Mouse (Mus musculus) embryonic facial prominence, embryonic 11.5 days (tissue): ENCODE results near the gene Pgd. TPM values are rescaled to one million over a fixed set of nuclear protein-coding genes. Genes with fewer than 3 reads are reported as not detected.
"Not testable (repeated sequence)": the region's sequence is repeated elsewhere in the genome, so short reads cannot be mapped to it uniquely, and the experiment has no call there.

Source experiments
- ATAC-seq: fragments of 200-750 bp; cut with Nextera tagmentation; replicated peaks from 2 replicates; pipeline ENCODE4 v1.8.0; 2017; ENCODE audit warnings: low read depth; ENCODE audit not compliant: insufficient number of reproducible peaks, low FRiP score, low TSS enrichment
- DNase-seq: peaks from one replicate; pipeline ENCODE4 v3.0.0-alpha.2; 2015; ENCODE audit warnings: low spot score
- H3K27ac ChIP-seq: fragments of 300-500 bp; sonication (generic); replicated peaks from 2 replicates; pipeline ENCODE4 v1.5.1; 2014; ENCODE audit warnings: mild to moderate bottlenecking, low read depth, low read length, control low read depth
- H3K27me3 ChIP-seq: fragments of 300-500 bp; sonication (generic); 2 replicates; pipeline ENCODE4 v1.6.1; 2014; ENCODE audit warnings: mild to moderate bottlenecking, low read length, moderate library complexity, mixed read lengths; ENCODE audit not compliant: control insufficient read depth, insufficient read depth
- H3K36me3 ChIP-seq: fragments of 300-500 bp; sonication (generic); replicated peaks from 2 replicates; pipeline ENCODE4 v1.6.1; 2014; ENCODE audit warnings: low read depth, mild to moderate bottlenecking, low read length, moderate library complexity, mixed read lengths; ENCODE audit not compliant: control insufficient read depth, insufficient read depth
- H3K4me1 ChIP-seq: fragments of 300-500 bp; sonication (generic); 2 replicates; pipeline ENCODE4 v1.6.1; 2014; ENCODE audit warnings: low read length, mixed read lengths; ENCODE audit not compliant: control insufficient read depth, insufficient read depth
- H3K4me2 ChIP-seq: fragments of 300-500 bp; sonication (generic); 2 replicates; pipeline ENCODE4 v1.6.1; 2014; ENCODE audit warnings: low read depth, mild to moderate bottlenecking, control low read depth, low read length, moderate library complexity
- H3K4me3 ChIP-seq: fragments of 300-500 bp; sonication (generic); 2 replicates; pipeline ENCODE4 v1.5.1; 2014; ENCODE audit warnings: low read depth, low read length, control low read depth
- H3K9ac ChIP-seq: fragments of 300-500 bp; sonication (generic); replicated peaks from 2 replicates; pipeline ENCODE4 v1.6.1; 2014; ENCODE audit warnings: mild to moderate bottlenecking, control low read depth, low read length
- H3K9me3 ChIP-seq: fragments of 300-500 bp; sonication (generic); replicated peaks from 2 replicates; pipeline ENCODE4 v1.6.1; 2016; ENCODE audit warnings: mild to moderate bottlenecking, low read length, inconsistent platforms, mixed read lengths; ENCODE audit not compliant: control insufficient read depth
- WGBS: fragments of 180-500 bp; shearing (Covaris S2); extraction: QIAGEN DNeasy Blood & Tissue Kit; methylation state at CpG from one replicate; pipeline ENCODE4 v1.1.7; 2014; 5-methylcytosine and 5-hydroxymethylcytosine counted together
- polyA plus RNA-seq: library from polyadenylated mRNA; unstranded; fragments of >200 nt; fragmentation: Nextera tagmentation; extraction: Ambion mirVana; gene quantifications from 2 replicates; pipeline ENCODE4 v1.2.1, GENCODE M21; 2014

The Pgd gene
- polyA plus RNA-seq, 1 experiment from 2014 or later = 44.5 TPM

DNA sequence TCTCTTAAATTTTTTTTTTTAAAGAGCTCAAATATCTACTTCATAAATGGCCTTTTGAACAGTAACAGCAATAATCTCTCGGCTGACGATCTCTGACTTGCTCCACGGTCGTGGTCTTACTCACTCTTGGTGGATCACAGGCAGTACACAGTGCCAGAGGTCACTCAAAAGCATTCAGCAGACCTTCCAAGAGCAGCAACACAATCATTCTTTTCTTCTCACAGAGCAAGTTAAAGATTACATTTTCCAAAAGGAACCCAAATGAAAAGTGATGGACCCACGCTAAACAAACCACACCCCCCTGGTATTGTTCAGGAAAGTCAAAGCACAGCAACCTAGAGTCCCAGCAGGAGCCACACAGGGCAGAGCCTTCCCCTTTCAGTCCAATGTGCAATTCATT, 10.5 kb upstream of the Pgd start:
- Histone ChIP-seq H3K36me3 (peaks cover 1% of the 10 kb centered on the region), H3K4me3 (no peak overlapping the region), H3K27ac (no peak overlapping the region), H3K4me2 (no peak overlapping the region), H3K9me3 (no peaks in the 10 kb centered on the region), H3K27me3 (no peaks in the 10 kb centered on the region), H3K9ac (no peak overlapping the region), H3K4me1 (no peaks in the 10 kb centered on the region)
- no peak for DNase-seq
- WGBS = 43% methylated on average over 5 of the region's 5 CpGs
- ATAC-seq = no peak

DNA sequence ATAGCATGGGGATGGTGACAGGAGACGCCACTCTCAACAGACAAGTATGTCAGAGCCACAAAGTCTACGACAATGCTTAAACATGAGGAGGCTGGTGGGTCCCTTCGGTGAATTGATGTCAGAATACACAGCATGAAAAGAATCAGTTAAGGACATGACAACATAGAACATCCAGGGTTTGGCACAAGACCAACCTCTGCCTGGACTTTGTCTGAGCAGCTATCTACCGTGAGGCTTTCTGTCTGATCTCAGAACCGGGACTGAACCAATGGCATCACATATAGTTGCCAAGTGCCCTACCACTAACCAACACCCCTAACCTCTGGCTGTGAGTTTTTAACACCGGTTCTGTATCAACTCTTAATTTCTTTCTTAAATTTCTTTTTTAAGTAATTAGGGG, 10.1 kb upstream of the Pgd start:
- whole genome bisulfite sequencing = 83% methylated on average over 6 of the region's 6 CpGs

DNA sequence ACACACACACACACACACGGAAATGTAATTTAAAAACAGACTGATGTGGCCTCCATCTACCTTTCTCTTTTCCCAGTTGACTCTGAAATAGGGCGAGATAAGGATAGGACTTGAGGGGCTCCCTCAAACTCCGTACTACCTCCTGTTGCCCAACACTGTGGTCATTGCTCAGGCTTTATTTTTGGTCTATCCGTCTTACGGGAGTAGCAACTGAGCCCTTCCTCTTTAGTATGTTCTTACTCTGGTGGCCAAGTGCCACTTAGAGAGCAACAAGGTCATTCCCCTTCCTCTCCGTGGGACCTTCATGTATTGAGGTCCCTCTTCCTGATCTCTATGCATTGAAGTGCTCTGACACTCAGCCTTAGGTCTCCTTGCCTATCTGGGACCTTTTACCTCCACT, 7.1 kb upstream of the Pgd start:
- no peak for DNase-seq
- Histone ChIP-seq H3K27ac (no peak overlapping the region), H3K36me3 (no peaks in the 10 kb centered on the region), H3K4me3 (no peak overlapping the region), H3K4me2 (no peak overlapping the region), H3K4me1 (no peaks in the 10 kb centered on the region), H3K9ac (no peak overlapping the region), H3K27me3 (no peaks in the 10 kb centered on the region), H3K9me3 (no peaks in the 10 kb centered on the region)
- ATAC-seq = no peak
- WGBS = 84% methylated on average over 6 of the region's 6 CpGs

More for the DNA sequence above, 10.1 kb upstream of the Pgd start:
- DNase-seq (no peak), ATAC-seq (no peak)
- no peaks in the 10 kb centered on the region for H3K4me1 ChIP-seq
- no peaks in the 10 kb centered on the region; the same call in 1 of the 2 replicates for H3K36me3 ChIP-seq
- no peak overlapping the region for H3K4me3 ChIP-seq
- no peaks in the 10 kb centered on the region for H3K9me3 ChIP-seq
- H3K9ac ChIP-seq = no peak overlapping the region
- no peaks in the 10 kb centered on the region for H3K27me3 ChIP-seq
- H3K4me2 ChIP-seq = no peak overlapping the region
- H3K27ac ChIP-seq = no peak overlapping the region

DNA sequence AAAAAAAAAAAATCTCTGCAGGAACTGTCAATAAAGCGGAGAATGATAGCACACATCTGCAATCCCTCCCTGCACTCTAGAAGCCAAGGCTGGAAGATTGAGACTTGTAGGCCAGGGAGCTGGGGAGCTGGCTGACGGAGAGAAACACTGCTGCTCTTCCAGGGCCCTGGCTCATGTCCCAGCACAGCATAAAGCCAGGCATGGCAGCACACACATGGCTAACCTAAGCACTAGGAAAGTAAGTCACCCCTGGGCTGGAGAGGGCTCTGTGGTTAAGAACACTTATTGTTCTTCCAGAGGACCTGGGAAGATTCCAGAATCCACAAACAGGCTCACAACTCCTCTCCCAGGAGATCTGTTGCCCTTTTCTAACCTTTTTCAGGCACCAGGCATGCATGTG, 6.1 kb upstream of the Pgd start:
- no peaks in the 10 kb centered on the region for H3K36me3 ChIP-seq
- no peak overlapping the region for H3K27ac ChIP-seq
- ATAC-seq = no peak

DNA sequence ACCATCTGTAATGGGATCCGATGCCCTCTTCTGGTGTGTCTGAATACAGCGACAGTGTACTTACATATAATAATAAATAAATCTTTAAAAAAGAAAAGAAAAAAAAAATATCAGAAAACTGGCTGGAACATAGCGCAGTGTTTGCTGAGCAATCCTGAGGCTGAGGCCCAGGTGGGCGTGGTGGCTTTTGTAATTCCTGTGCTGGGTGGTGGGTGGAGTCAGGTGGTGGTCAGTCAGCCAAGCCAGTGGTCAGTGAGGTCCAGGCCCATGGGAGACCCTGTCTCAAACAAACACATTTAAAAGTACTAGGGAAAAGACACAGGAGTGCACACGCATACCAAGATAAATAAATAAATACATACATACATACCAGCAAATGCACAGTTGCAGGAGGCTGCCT, 5.5 kb upstream of the Pgd start:
- Histone ChIP-seq H3K4me2 (no peak overlapping the region), H3K9ac (no peak overlapping the region), H3K36me3 (no peaks in the 10 kb centered on the region), H3K27ac (no peak overlapping the region), H3K9me3 (no peaks in the 10 kb centered on the region), H3K27me3 (no peaks in the 10 kb centered on the region), H3K4me1 (no peaks in the 10 kb centered on the region), H3K4me3 (no peak overlapping the region)
- WGBS = 85% methylated on average over 5 of the region's 5 CpGs
- DNase-seq (no peak), ATAC-seq (no peak)

More for the DNA sequence above, 6.1 kb upstream of the Pgd start:
- no peaks in the 10 kb centered on the region for H3K27me3 ChIP-seq
- DNase-seq = no peak
- H3K4me3 ChIP-seq = no peak overlapping the region
- H3K4me2 ChIP-seq = no peak overlapping the region
- no peaks in the 10 kb centered on the region for H3K9me3 ChIP-seq
- no peaks in the 10 kb centered on the region for H3K4me1 ChIP-seq
- no peak overlapping the region for H3K9ac ChIP-seq
- WGBS = 76% methylated on average over 2 of the region's 2 CpGs

DNA sequence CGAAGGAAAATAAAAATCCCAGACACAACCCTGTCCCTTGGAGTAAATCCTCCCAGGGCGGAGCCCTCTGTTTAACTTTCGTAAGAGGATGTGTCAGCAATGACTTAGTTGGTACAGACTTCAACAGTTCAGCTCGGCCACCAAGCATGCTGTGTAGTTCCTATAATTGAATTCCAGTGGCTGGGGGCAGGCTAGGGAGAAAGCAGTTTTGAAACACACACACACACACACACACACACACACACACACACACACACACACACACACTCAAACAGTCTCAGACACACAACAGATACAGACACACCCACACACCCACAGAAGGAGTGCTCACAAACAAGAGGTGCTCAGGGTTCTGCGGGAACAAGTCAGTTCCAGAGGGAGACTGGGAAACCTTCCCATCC, 5.0 kb upstream of the Pgd start:
- Histone ChIP-seq H3K9ac (no peak overlapping the region), H3K36me3 (no peaks in the 10 kb centered on the region), H3K9me3 (no peaks in the 10 kb centered on the region), H3K4me1 (peaks cover 2% of the 10 kb centered on the region; the same call in 1 of the 2 replicates), H3K27ac (no peak overlapping the region), H3K27me3 (no peaks in the 10 kb centered on the region), H3K4me2 (no peak overlapping the region), H3K4me3 (no peak overlapping the region)
- ATAC-seq (no peak), DNase-seq (no peak)
- 76% methylated on average over 5 of the region's 5 CpGs for WGBS

DNA sequence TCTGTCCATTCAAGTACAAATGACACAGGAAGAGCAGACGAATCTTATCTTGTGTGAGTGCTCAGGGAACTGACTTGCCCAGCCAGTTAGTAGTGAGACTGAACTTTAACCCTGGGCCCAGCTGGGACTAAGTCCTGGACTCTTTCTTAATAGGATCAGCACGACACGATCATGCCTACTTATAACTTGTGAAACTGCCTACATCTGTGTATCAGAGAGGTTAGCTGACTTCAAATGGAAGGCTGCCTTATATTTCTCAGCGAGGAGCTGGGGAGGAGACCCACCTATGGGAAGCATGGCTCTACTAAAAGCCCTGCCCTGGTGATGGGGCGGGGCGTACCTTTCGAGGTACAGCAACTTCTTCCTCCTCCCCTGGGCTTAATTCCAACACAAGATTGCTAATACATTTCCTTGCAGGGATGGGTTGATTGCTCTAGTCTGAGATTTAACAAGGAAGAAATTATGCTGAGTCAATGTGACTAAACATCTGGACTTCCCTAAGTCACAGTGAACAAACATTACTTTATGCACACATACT, 3.9 kb upstream of the Pgd start:
- H3K4me2 ChIP-seq = no peak overlapping the region
- ATAC-seq = no peak
- H3K9ac ChIP-seq = no peak overlapping the region
- 0 out of 2 replicates have a peak overlapping the region, but pooled peaks have one; percentile 4 for H3K27ac ChIP-seq
- H3K36me3 ChIP-seq = no peaks in the 10 kb centered on the region
- H3K27me3 ChIP-seq = no peaks in the 10 kb centered on the region
- no peaks in the 10 kb centered on the region for H3K9me3 ChIP-seq
- 61% methylated on average over 7 of the region's 7 CpGs for WGBS
- no peak for DNase-seq
- H3K4me1 ChIP-seq = peaks cover 2% of the 10 kb centered on the region; the same call in 1 of the 2 replicates
- no peak overlapping the region for H3K4me3 ChIP-seq

DNA sequence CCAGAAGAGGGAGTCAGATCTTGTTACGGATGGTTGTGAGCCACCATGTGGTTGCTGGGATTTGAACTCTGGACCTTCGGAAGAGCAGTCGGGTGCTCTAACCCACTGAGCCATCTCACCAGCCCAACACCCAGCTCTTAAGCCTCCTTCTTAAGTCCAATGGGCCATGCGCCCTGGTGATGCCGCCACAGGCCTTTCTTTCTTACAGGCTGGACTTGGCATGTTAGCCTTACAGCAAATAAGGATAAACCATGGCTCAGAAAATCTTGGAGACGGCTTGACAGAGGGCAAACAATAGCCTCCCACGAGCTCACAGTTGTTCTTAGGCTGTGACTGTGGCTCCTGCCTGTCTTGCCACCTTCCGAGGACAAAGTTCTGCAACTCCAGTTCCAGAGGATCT, 3.4 kb upstream of the Pgd start:
- not testable (repeated sequence) for H3K36me3 ChIP-seq, H3K27ac ChIP-seq, H3K9ac ChIP-seq, H3K4me1 ChIP-seq, DNase-seq, ATAC-seq, H3K9me3 ChIP-seq, H3K4me2 ChIP-seq, H3K27me3 ChIP-seq, H3K4me3 ChIP-seq
- WGBS = 79% methylated on average over 7 of the region's 8 CpGs
